Mouse (Mus musculus) brain, embryonic 14.5 days (tissue): ENCODE data around the gene Crybb2.

ENCODE experiments used
- CTCF ChIP-seq: fragments of 200-500 bp; IDR thresholded peaks from 2 replicates; pipeline ENCODE4 v1.5.1; 2012; ENCODE audit warnings: inconsistent platforms, mild to moderate bottlenecking, moderate library complexity, borderline replicate concordance; ENCODE audit not compliant: insufficient read depth, insufficient read length; ENCODE audit errors: extremely low read depth
- POLR2A ChIP-seq: fragments of 200-500 bp; IDR thresholded peaks from 2 replicates; pipeline ENCODE4 v1.6.1; 2012; ENCODE audit warnings: mild to moderate bottlenecking, inconsistent platforms, borderline replicate concordance; ENCODE audit not compliant: poor library complexity, insufficient read depth, insufficient read length, severe bottlenecking; ENCODE audit errors: extremely low read depth

GRCm38 (mm10) chr5:113017004-113017403 lies 52.9 kb downstream of the Crybb2 start:
- no peak for TF ChIP-seq CTCF
- no peak for TF ChIP-seq POLR2A
